Mouse (Mus musculus) heart, adult 8-10 months (tissue): ENCODE results near the gene Trhde. TPM values are rescaled to one million over a fixed set of nuclear protein-coding genes. Genes with fewer than 3 reads are reported as not detected.

ENCODE experiments used
- DNase-seq: peaks from one replicate; pipeline ENCODE4 v3.0.0; 2022; ENCODE audit warnings: low spot score
- total RNA-seq, 4 experiments: library from RNA; stranded (reverse); gene quantifications; 2 replicates each; pipeline ENCODE4 v1.2.4; 2022

Trhde gene
- total RNA-seq = under 1 TPM in 3 of 4 experiments, not detected in 1; 0.24 to 0.38 (median 0.37) TPM

- DNase-seq = no peak
Measured at GRCm38 (mm10) chr10:114802161-114802651, at the start of gene Trhde. Gene Trhde (minus strand): TSS chr10:114802307.

DNA sequence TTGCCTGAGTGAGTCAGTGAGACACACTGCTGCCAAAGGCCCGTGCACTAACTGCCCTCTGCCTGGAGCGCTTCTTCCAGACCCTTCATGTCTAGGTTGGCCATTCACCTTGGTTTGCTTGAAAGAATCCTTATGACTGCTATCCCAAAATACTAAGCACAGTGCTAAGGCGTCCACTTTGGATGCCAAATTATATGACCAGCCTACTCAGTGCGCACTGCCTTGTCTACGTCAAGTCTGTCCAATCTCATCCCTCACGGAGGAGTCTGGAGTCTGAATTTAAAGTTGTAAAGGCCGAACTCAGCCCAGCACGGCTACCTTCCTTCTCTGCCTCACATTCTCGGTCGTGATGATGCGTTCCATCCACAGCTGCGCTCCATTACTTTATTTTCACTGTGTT, 39.9 kb upstream of the Trhde start:
- DNase-seq = no peak

- no peak for DNase-seq
Measured at GRCm38 (mm10) chr10:114841440-114841839, 39.3 kb upstream of the Trhde start.

DNA sequence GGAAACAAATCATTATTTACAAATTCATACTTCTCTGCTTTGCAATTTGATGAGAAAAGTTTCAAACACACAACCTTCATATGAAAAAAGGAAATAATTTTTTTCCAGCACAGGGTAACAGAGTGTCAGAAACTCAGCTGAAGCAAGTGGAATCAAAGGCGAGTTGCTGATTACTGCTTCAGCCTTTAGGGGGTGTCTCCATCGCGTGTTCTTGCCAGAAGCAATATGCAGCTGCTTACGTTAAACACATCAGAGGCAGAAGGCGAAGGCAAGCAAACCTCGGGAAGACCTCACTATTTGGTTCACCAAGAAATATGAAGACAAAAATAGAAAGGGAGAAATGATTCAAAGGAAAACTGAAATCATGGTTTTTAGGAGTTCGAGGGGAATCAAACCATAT, 29.2 kb upstream of the Trhde start:
- no peak for DNase-seq

- no peak for DNase-seq
Measured at GRCm38 (mm10) chr10:114808799-114809198, 6.7 kb upstream of the Trhde start.

GRCm38 (mm10) chr10:114805884-114806283, 3.8 kb upstream of the Trhde start:
- DNase-seq = no peak

DNA sequence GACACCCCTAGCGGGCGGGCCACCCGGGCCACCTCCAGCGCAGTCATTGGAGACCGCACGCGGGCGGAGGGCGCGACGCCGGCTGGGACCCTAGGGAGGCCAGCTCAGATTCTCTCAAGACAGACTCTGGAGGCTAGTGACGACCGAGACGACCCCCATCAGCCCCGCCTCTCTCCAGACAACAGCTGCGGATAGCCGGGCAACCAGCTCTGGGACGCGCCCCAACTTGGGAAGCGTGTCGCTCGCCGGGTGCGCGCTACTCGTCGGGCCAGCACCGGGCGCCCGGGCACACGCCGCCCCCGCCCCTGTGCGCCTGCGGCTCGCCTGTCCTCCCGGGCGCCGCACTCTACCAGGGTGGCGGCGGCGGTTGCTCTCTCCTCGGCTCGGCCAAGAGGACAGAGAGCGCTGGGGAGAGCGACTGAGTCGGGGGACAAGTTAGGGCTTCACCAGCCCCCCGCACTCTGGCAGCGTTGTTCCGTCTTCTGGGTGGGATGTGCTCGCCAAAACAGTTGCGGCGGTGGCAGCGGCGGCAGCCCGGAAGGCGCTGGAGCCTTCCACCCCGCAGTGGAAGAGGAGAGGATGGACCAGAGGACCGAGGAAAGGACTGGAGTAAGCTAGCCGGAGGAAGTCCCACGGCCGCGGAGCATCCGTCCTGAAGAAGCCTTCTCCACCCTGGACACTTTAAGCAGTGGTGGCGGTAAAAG, 498 bp downstream of the Trhde start:
- no peak for DNase-seq

DNA sequence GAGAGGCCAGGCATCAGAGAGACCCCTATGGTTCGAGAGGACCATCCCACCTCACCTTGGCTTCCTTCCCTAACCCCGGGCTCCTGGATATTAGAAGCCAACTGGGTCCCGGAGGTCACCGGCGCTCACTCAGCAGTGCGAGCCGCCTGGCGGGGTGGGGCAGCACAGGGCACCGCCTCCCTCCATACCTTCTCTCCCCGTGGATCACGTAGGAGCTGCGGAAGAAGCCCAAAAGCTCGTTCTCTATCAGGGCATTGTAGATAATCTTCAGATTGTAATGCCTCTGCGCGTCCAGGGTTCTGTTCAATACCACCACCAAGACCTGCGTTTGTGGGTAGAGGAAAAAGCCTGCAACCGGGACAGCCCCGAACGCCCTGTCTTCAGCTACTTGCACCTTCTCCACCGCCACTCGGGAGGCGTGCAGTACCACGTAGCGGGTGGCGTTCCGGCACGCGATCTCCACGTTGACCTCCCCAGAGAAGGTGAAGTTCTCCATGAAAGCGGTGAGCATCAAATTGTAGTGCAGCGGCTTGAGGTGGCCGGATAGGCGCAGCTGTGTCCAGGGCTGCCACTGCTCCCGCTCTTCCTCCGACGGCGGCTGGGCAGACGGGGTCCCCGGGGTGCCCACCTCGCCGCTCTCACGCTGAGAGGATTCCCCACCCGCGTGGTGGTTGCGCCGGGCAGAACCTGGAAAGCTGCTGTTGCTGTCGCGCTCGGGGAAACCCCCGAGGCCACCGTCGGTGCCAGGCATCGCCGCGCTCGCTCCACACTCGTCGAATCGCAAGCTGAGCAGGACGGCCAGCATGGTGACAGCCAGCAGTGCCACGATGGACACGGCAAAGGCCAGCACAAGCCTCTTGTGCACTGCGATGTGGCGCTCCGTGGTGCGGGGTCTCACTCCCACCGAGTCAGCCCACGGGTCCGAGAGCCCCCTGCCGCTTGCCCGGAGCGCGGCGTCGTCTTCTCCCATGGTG, 1.5 kb downstream of the Trhde start:
- DNase-seq = no peak

DNA sequence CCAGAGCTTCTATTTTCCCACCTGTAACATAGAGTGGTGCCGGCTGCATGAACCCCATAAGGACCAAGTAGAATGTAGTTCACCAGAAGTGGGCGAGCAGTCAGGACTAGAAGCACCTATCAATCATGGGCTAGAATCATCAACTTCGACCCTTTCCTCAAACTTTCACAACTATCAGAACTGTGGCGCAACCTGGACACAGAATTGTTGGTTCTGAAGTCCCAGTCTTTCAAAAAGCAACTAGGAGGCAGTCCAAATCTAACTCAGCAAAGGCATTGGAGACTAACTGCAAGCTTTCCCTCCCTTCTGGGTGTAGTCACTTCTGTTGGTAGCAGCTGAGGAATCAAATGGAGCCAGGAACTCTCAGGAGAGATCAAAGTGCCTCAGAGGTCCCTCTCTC, 2.6 kb downstream of the Trhde start:
- DNase-seq = no peak

DNA sequence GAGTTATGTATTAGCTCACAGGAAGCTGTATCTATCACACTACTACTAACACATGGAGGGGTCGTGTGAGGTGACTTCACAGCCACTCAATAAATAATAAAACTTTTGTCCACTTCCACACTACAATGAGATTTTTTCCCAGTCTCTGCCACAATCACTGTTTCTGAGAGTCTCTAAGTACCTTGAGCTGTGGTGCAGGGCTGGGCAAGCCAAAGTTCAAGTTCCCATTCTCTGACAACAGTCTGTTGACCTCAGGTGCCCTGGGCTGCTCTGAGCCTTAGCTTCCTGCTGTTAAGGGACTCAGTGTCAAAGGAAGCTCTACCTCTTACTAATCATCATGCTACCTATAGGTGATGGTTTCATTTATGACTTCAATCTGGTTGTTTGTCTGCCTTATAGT, 3.3 kb downstream of the Trhde start:
- DNase-seq = no peak

GRCm38 (mm10) chr10:114798218-114798617, 3.9 kb downstream of the Trhde start:
- no peak for DNase-seq

DNA sequence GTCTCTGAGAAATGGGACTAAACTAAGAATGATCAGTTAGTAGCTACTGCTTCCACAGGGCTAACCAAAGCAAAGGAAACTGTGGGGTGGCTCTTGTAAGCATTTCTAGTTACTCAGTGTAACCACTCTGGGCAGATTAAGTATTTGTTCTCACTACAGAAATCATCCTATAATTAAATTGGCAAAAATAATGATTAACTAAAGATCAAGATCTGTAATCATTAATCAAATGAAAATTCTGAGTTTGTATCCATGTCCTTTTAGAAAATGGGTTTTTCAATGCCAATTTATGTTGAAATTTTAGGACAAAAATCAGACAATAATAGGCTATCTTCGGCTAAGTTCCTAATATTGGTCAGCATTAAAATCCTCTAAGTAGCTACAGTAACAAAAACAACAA, 4.4 kb downstream of the Trhde start:
- DNase-seq = no peak

- DNase-seq = no peak
Measured at GRCm38 (mm10) chr10:114796872-114797271, 5.2 kb downstream of the Trhde start.

GRCm38 (mm10) chr10:114794214-114794613, 7.9 kb downstream of the Trhde start:
- DNase-seq = no peak

GRCm38 (mm10) chr10:114765914-114766313, 36.2 kb downstream of the Trhde start:
- DNase-seq = no peak

- DNase-seq = no peak
Measured at GRCm38 (mm10) chr10:114762125-114762524, 40.0 kb downstream of the Trhde start.

GRCm38 (mm10) chr10:114759240-114759639, 42.9 kb downstream of the Trhde start:
- no peak for DNase-seq

GRCm38 (mm10) chr10:114758614-114759013, 43.5 kb downstream of the Trhde start:
- DNase-seq = no peak

- no peak for DNase-seq
Measured at GRCm38 (mm10) chr10:114742755-114743705, 59.1 kb downstream of the Trhde start.

GRCm38 (mm10) chr10:114739916-114740315, 62.2 kb downstream of the Trhde start:
- no peak for DNase-seq

DNA sequence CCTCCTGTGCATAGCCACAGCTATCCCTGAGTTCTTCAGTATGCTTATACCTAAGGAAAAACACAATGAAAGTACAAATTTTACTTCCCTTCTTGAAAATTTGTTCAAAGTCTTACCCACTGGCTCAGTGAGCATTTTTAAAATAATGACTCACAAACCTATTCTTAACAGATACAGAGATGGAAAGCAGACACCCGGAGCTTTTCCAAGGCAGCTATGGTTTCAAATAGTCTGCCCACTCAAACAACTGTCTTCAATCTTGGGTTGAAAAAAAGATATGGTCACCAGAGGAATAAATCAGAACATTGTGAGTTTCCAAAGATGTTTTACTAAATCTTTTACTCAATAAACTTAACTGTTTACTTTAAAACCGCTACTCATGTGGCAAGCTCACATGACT, 64.5 kb downstream of the Trhde start:
- no peak for DNase-seq
